Mouse (Mus musculus): ENCODE measurements around the gene Minar1. TPM values are rescaled to one million over a fixed set of nuclear protein-coding genes. Genes with fewer than 3 reads are reported as not detected.

Gene Minar1
- polyA plus RNA-seq, 1 experiment from 2014 or later: 2.3 TPM

GRCm38 (mm10) chr9:89616946-89617345 lies 6.0 kb downstream of the Minar1 start:
- Histone ChIP-seq H3K27ac (ENCODE audit: low read length) (no peak overlapping the region), H3K27me3 (ENCODE audit: control insufficient read depth, insufficient read depth, low read depth, low read length) (no peaks in the 10 kb centered on the region), H3K9me3 (replicated peaks; ENCODE audit: control insufficient read depth, low read length, poor library complexity, severe bottlenecking) (no peaks in the 10 kb centered on the region), H3K4me3 (ENCODE audit: low read depth, low read length) (no peak overlapping the region), H3K4me2 (ENCODE audit: low read length) (no peak overlapping the region), H3K9ac (ENCODE audit: low read depth, low read length) (no peak overlapping the region), H3K36me3 (ENCODE audit: control insufficient read depth, insufficient read depth, low read length) (no peaks in the 10 kb centered on the region), H3K4me1 (ENCODE audit: control insufficient read depth, insufficient read depth, low read length) (no peaks in the 10 kb centered on the region; the same call in 1 of the 2 replicates)
- WGBS: 98% methylated on average over 2 of the region's 2 CpGs
- no peak for ATAC-seq

GRCm38 (mm10) chr9:89610592-89610991 lies 12.3 kb downstream of the Minar1 start:
- Histone ChIP-seq H3K9ac (ENCODE audit: low read depth, low read length) (no peak overlapping the region; the same call in 1 of the 2 replicates), H3K27me3 (ENCODE audit: control insufficient read depth, insufficient read depth, low read depth, low read length) (no peaks in the 10 kb centered on the region), H3K4me1 (ENCODE audit: control insufficient read depth, insufficient read depth, low read length) (no peaks in the 10 kb centered on the region), H3K36me3 (ENCODE audit: control insufficient read depth, insufficient read depth, low read length) (no peaks in the 10 kb centered on the region), H3K4me2 (ENCODE audit: low read length) (no peak overlapping the region), H3K4me3 (ENCODE audit: low read depth, low read length) (no peak overlapping the region), H3K27ac (ENCODE audit: low read length) (no peak overlapping the region), H3K9me3 (replicated peaks; ENCODE audit: control insufficient read depth, low read length, poor library complexity, severe bottlenecking) (no peaks in the 10 kb centered on the region)
- WGBS: 62% methylated on average over 4 of the region's 4 CpGs
- ATAC-seq: no peak

- Histone ChIP-seq H3K27ac (ENCODE audit: low read length) (no peak overlapping the region), H3K9ac (ENCODE audit: low read depth, low read length) (no peak overlapping the region), H3K9me3 (replicated peaks; ENCODE audit: control insufficient read depth, low read length, poor library complexity, severe bottlenecking) (no peaks in the 10 kb centered on the region), H3K4me3 (ENCODE audit: low read depth, low read length) (no peak overlapping the region), H3K27me3 (ENCODE audit: control insufficient read depth, insufficient read depth, low read depth, low read length) (no peaks in the 10 kb centered on the region), H3K4me2 (ENCODE audit: low read length) (no peak overlapping the region), H3K4me1 (ENCODE audit: control insufficient read depth, insufficient read depth, low read length) (no peaks in the 10 kb centered on the region), H3K36me3 (ENCODE audit: control insufficient read depth, insufficient read depth, low read length) (no peaks in the 10 kb centered on the region)
- ATAC-seq: no peak
- 72% methylated on average over 7 of the region's 7 CpGs for WGBS
Measured at GRCm38 (mm10) chr9:89607321-89607720, 15.6 kb downstream of the Minar1 start.

- Histone ChIP-seq H3K4me2 (ENCODE audit: low read length) (no peak overlapping the region), H3K4me1 (ENCODE audit: control insufficient read depth, insufficient read depth, low read length) (no peaks in the 10 kb centered on the region), H3K27me3 (ENCODE audit: control insufficient read depth, insufficient read depth, low read depth, low read length) (no peaks in the 10 kb centered on the region), H3K4me3 (ENCODE audit: low read depth, low read length) (no peak overlapping the region), H3K36me3 (ENCODE audit: control insufficient read depth, insufficient read depth, low read length) (no peaks in the 10 kb centered on the region), H3K27ac (ENCODE audit: low read length) (no peak overlapping the region), H3K9me3 (replicated peaks; ENCODE audit: control insufficient read depth, low read length, poor library complexity, severe bottlenecking) (no peaks in the 10 kb centered on the region), H3K9ac (ENCODE audit: low read depth, low read length) (no peak overlapping the region)
- ATAC-seq: no peak
- 82% methylated on average over 11 of the region's 11 CpGs for WGBS
Measured at GRCm38 (mm10) chr9:89606256-89606655, 16.7 kb downstream of the Minar1 start.

- WGBS: 94% methylated on average over 9 of the region's 9 CpGs
- Histone ChIP-seq H3K27me3 (ENCODE audit: control insufficient read depth, insufficient read depth, low read depth, low read length) (no peaks in the 10 kb centered on the region), H3K9me3 (replicated peaks; ENCODE audit: control insufficient read depth, low read length, poor library complexity, severe bottlenecking) (no peaks in the 10 kb centered on the region), H3K27ac (ENCODE audit: low read length) (no peak overlapping the region), H3K4me1 (ENCODE audit: control insufficient read depth, insufficient read depth, low read length) (no peaks in the 10 kb centered on the region), H3K4me3 (ENCODE audit: low read depth, low read length) (no peak overlapping the region), H3K36me3 (ENCODE audit: control insufficient read depth, insufficient read depth, low read length) (no peaks in the 10 kb centered on the region), H3K9ac (ENCODE audit: low read depth, low read length) (no peak overlapping the region), H3K4me2 (ENCODE audit: low read length) (no peak overlapping the region)
- ATAC-seq: no peak
Measured at GRCm38 (mm10) chr9:89601891-89602290, 21.0 kb downstream of the Minar1 start.

- no peaks in the 10 kb centered on the region for H3K9me3 ChIP-seq (replicated peaks; ENCODE audit: control insufficient read depth, low read length, poor library complexity, severe bottlenecking)
- H3K9ac ChIP-seq (ENCODE audit: low read depth, low read length): no peak overlapping the region
- H3K36me3 ChIP-seq (ENCODE audit: control insufficient read depth, insufficient read depth, low read length): no peaks in the 10 kb centered on the region
- 93% methylated on average over 7 of the region's 7 CpGs for WGBS
- H3K4me2 ChIP-seq (ENCODE audit: low read length): no peak overlapping the region
- no peaks in the 10 kb centered on the region for H3K4me1 ChIP-seq (ENCODE audit: control insufficient read depth, insufficient read depth, low read length)
- no peaks in the 10 kb centered on the region for H3K27me3 ChIP-seq (ENCODE audit: control insufficient read depth, insufficient read depth, low read depth, low read length)
- H3K4me3 ChIP-seq (ENCODE audit: low read depth, low read length): no peak overlapping the region
- ATAC-seq: no peak
- no peak overlapping the region for H3K27ac ChIP-seq (ENCODE audit: low read length)
Measured at GRCm38 (mm10) chr9:89600677-89601076, 22.2 kb downstream of the Minar1 start.

- 65% methylated on average over 3 of the region's 3 CpGs for WGBS
- no peak for ATAC-seq
Measured at GRCm38 (mm10) chr9:89597071-89597470, 25.9 kb downstream of the Minar1 start.

GRCm38 (mm10) chr9:89596392-89596791 lies 26.5 kb downstream of the Minar1 start:
- Histone ChIP-seq H3K36me3 (ENCODE audit: control insufficient read depth, insufficient read depth, low read length) (no peaks in the 10 kb centered on the region), H3K9ac (ENCODE audit: low read depth, low read length) (no peak overlapping the region), H3K9me3 (replicated peaks; ENCODE audit: control insufficient read depth, low read length, poor library complexity, severe bottlenecking) (no peaks in the 10 kb centered on the region), H3K4me3 (ENCODE audit: low read depth, low read length) (no peak overlapping the region), H3K4me1 (ENCODE audit: control insufficient read depth, insufficient read depth, low read length) (no peaks in the 10 kb centered on the region), H3K4me2 (ENCODE audit: low read length) (no peak overlapping the region), H3K27me3 (ENCODE audit: control insufficient read depth, insufficient read depth, low read depth, low read length) (no peaks in the 10 kb centered on the region), H3K27ac (ENCODE audit: low read length) (no peak overlapping the region)
- no peak for ATAC-seq
- WGBS: 98% methylated on average over 5 of the region's 5 CpGs

More at GRCm38 (mm10) chr9:89597071-89597470, 25.9 kb downstream of the Minar1 start:
- Histone ChIP-seq H3K36me3 (ENCODE audit: control insufficient read depth, insufficient read depth, low read length) (no peaks in the 10 kb centered on the region), H3K9ac (ENCODE audit: low read depth, low read length) (no peak overlapping the region), H3K27me3 (ENCODE audit: control insufficient read depth, insufficient read depth, low read depth, low read length) (no peaks in the 10 kb centered on the region), H3K4me3 (ENCODE audit: low read depth, low read length) (no peak overlapping the region), H3K9me3 (replicated peaks; ENCODE audit: control insufficient read depth, low read length, poor library complexity, severe bottlenecking) (no peaks in the 10 kb centered on the region), H3K4me2 (ENCODE audit: low read length) (no peak overlapping the region), H3K27ac (ENCODE audit: low read length) (no peak overlapping the region), H3K4me1 (ENCODE audit: control insufficient read depth, insufficient read depth, low read length) (no peaks in the 10 kb centered on the region)

GRCm38 (mm10) chr9:89592391-89592790 lies 30.5 kb downstream of the Minar1 start:
- Histone ChIP-seq H3K9ac (ENCODE audit: low read depth, low read length) (no peak overlapping the region), H3K4me3 (ENCODE audit: low read depth, low read length) (no peak overlapping the region), H3K27me3 (ENCODE audit: control insufficient read depth, insufficient read depth, low read depth, low read length) (no peaks in the 10 kb centered on the region), H3K4me1 (ENCODE audit: control insufficient read depth, insufficient read depth, low read length) (no peaks in the 10 kb centered on the region), H3K36me3 (ENCODE audit: control insufficient read depth, insufficient read depth, low read length) (no peaks in the 10 kb centered on the region), H3K4me2 (ENCODE audit: low read length) (no peak overlapping the region), H3K9me3 (replicated peaks; ENCODE audit: control insufficient read depth, low read length, poor library complexity, severe bottlenecking) (no peaks in the 10 kb centered on the region), H3K27ac (ENCODE audit: low read length) (no peak overlapping the region)
- ATAC-seq: no peak
- 78% methylated on average over 3 of the region's 3 CpGs for WGBS

Measured in midbrain, embryonic 16.5 days (tissue).